Mouse (Mus musculus): ENCODE data around the gene Cab39.
A peak's percentile ranks its signal among the peaks of the same experiment; 100 is the strongest.

The Cab39 gene

GRCm38 (mm10) chr1:85845476-85845875, 52.2 kb downstream of the Cab39 start:
- DNase-seq (ENCODE audit: low spot score), result no peak

DNA sequence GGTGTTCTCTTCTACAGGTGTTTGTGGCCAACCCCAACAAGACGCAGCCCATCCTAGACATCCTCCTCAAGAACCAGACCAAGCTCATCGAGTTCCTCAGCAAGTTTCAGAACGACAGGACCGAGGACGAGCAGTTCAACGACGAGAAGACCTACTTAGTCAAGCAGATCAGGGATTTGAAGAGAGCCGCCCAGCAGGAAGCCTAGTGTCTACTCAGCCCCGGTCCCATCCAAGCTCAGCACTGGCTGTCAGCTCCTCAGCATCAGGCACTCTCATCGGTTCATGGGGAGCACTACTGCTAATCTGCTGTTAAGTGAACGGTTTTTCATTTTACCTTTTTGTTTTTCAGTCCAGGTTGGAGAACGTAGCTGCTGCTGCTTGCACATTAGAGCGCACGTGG, 55.8 kb downstream of the Cab39 start:
- DNase-seq (ENCODE audit: low spot score), result no peak

DNA sequence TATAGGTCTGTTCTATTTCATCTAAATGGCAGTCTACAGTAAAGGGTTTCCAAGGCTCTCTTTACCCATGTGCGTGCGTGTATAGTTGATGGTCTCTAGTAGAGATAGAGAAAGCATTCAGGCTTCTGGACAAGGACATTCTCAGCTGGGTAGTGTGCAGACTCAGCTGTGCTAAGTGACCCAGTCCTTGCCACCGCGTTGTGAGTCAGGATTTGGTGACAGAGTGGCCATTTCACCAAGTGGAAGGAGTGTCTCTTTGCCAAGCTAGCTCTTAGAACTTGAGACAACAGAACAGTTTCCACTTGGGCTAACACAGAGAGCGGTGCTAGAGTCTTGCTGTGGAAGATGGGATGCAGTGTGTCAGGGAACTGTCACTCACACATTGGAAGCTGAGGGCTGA, 57.6 kb downstream of the Cab39 start:
- no peak for DNase-seq (ENCODE audit: low spot score)

DNA sequence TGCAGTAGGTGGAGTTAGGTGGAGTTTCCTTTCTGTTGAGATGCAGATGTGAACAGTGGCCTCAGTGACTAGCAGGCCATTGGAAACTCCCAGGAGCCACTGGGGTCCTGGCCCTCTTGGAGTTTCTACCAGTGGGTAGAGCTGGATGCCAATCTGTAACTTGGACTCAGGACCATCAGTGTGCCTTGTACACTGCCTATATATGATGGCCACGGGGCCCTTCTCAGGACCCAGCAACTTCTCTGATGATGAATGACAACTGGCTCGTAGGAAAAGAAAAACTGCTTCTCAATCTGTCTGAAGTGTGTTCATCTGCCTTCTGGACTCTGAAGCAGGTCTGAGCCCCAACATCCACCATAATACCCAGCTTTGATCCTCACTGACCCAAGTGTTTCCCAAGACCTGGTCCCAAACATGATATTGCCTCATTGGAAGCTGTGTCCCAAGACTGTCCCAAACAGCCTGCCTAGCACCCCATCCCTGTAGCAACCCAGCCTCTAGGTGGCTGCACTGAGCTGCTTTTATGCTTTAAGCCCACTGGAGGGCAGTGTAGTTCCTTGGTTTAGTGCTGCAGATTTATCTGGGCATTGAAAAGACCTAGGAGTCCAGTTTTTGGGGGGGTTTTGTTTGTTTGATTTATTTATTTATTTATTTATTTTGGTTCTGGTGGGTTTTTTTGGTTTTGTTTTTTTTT, 59.9 kb downstream of the Cab39 start:
- DNase-seq (ENCODE audit: low spot score), result peak; percentile 57

DNA sequence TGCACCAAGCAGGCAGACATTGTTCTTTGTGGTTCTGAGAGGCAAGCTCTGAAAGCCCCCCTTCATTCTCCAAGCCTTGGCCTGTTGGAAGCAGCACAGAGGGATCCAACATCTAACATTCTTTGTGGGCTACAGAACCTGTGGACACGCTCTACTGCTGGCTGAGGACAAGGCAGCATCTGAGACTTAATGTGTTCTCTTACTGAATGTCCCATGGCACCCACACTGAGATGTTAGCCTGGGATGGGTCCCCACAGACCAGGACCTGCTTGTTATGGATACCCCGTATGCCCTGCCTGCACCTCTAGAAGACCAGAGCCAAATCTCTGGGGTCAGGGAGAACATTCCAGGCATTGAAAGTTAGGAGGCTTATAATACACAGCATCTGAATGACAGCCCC, 60.6 kb downstream of the Cab39 start:
- no peak for DNase-seq (ENCODE audit: low spot score)

GRCm38 (mm10) chr1:85854475-85854874, 61.2 kb downstream of the Cab39 start:
- no peak for DNase-seq (ENCODE audit: low spot score)

GRCm38 (mm10) chr1:85856266-85856665, 63.0 kb downstream of the Cab39 start:
- no peak for DNase-seq (ENCODE audit: low spot score)

GRCm38 (mm10) chr1:85857261-85857754, 64.1 kb downstream of the Cab39 start:
- DNase-seq (ENCODE audit: low spot score), result no peak

DNA sequence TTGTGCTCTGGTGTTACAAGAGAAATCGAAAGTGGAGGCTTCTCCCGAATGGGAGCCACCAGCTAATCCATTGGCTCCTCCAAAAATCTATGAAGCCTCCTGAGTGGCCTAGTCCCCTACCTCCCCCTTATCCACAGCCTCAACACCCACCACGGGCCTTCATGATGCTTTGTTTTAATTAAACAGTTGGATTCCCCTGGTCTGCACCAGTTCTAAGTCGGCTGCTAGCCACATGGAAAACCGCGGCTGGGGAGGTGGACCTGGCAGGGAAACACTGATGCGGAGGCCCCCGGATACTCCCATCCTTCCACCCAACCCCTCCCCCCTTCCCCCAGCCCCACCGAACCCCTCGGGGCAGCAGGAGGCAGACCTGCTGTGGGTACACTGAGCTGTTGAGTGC, 71.1 kb downstream of the Cab39 start:
- DNase-seq (ENCODE audit: low spot score), result no peak

DNA sequence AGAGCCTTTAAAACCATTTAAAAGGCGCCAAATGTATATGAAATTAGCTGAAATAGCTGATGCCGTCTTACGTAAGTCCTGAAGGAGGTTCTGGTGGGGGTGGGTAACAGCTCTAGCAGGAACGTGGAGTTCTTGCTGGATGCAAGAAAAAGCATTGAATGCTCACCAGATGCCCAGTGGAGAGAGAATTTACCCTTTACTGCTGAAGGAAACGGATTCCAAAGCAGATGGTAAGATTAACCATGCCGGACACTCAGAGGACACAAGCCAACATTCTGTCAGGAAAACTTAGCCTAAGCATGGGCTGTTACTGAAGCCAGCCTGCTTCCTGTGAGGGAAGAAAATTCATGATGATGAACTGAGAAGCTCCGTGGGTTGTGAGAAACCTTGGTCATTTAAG, 76.8 kb downstream of the Cab39 start:
- DNase-seq (ENCODE audit: low spot score), result no peak

DNA sequence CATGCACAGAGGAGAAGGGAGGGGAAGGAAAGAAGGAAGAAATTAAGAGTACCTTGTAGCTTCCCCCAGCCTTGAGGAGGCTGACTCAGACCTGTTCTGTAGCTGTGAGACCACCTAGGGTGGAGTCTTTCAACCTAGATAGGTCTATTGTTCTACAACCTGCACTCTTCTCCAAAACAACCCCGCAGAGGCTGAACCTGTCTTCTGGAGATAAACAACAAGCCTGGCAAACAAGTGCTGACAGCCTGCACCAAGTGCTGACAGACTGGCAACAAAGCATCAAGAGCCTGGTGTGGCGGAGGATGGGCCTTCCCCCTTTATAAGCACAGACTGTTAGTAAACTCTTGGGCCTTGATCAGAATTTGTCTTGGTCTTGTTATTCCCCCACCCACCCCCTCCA, 77.3 kb downstream of the Cab39 start:
- DNase-seq (ENCODE audit: low spot score), result no peak

DNA sequence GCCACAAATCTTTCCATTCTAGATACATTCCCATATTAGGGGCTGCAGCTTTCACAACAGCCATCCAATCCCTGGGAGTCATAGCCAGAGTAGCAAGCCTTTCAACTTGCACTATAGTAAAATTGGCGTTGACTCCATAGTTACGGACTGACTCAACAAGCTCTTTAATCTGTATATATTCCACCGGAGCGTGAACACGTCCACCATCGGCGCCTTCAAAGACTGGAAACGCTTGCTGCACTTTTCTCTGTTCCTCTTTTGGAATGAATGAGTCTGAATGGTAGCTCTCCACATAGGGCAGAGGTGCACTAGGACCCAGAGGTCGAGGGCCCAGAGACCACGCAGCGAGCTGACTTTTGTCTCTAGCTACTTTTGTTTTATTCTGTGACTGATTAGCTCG, 88.8 kb downstream of the Cab39 start:
- no peak for DNase-seq (ENCODE audit: low spot score)

DNA sequence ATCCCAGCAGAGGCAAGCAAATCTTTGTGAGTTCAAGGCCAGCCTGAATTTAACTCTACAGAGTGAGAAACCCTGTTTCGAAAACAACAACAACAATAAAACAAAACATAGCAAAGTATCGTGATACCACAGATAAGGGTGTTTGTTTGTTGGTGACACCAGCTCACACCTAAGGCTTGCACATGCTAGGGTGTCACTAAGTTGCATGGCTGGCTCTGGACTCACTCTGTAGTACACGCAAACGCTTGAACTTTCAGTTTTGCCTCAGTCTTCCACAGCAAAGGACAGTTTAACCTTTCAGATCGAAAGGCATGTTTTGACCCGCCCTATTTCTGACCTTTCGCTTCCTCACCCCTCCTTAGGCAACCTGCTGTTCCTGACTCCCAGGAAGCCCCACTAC, 94.0 kb downstream of the Cab39 start:
- DNase-seq (ENCODE audit: low spot score), result no peak

GRCm38 (mm10) chr1:85894231-85894747, 101.0 kb downstream of the Cab39 start, which contains the start of gene Itm2c:
Itm2c (plus strand) TSS chr1:85894281.
- peak; percentile 90 for DNase-seq (ENCODE audit: low spot score)

DNA sequence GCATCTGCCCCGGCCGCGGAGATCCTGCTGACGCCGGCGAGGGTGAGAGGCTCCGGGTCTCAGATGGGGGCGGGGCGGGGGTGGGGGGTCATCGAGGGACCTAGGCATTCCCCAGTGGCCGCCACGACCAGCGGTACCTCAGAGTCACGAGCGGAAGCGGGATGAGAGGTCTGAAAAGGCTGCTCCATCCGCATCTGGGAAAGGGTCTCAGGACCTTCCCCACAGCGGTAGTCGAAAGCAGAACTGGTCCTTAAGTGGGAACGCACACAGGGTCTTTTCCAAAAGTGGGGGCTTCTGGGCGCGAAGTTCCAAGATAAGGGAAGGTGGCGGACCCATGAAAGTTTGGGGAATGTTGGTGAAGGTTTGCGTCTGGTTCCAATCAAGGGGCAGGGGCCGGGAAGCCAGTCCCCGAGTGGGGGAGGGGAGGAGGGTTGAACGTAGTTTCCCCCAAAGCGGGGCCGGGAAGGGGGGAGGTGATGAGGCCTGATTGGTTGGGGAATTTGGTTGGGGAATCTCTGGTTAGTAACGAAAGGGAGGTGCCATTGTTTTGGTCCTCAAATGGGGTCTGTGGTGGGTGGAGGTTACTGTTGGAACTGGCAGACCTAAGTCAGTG, 101.6 kb downstream of the Cab39 start:
- DNase-seq (ENCODE audit: low spot score), result peak; percentile 54

DNA sequence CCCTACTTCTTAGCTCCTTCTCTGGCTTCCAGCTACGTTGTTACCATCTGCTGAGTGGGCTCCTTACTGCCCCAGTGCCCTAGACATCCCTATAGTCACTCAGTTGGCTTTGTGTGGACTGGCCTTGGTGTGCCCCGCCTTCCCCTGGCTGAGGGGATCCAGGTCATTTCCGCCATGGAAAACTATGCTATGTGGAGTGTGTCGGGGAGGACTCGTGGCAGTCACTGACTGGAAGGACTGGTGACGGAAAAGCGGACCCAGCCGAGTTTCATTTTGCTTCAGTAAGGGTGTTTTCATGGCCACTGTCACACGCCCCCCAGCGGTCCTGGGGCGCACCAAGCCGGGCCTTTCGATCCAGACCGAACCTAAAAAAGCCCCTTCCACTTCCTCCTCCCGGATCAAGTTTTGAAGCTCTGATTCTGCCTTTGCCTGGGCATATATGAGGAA, 102.2 kb downstream of the Cab39 start:
- peak; percentile 50 for DNase-seq (ENCODE audit: low spot score)

DNA sequence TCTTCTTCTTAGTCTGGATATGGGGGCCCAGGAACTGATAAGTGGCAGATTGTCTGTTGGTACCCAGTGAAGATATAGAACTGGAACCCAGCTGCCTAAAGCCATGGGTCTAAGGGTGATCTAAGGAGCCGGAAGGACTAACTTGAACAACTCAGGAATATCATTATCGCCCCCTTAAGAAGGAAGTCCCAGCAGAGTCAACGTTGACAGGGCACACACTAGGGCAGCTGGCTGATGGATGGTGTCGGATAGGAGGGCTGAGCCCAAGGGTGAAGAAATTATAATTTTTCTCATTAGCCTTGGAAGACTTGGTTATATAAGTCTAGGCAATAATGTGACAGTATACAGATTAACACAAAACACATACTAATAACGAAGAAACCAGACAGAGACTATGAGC, 102.9 kb downstream of the Cab39 start:
- no peak for DNase-seq (ENCODE audit: low spot score)

- DNase-seq (ENCODE audit: low spot score), result no peak
These were observed 103.8 kb downstream of the Cab39 start for GRCm38 (mm10) chr1:85896781-85897700.

DNA sequence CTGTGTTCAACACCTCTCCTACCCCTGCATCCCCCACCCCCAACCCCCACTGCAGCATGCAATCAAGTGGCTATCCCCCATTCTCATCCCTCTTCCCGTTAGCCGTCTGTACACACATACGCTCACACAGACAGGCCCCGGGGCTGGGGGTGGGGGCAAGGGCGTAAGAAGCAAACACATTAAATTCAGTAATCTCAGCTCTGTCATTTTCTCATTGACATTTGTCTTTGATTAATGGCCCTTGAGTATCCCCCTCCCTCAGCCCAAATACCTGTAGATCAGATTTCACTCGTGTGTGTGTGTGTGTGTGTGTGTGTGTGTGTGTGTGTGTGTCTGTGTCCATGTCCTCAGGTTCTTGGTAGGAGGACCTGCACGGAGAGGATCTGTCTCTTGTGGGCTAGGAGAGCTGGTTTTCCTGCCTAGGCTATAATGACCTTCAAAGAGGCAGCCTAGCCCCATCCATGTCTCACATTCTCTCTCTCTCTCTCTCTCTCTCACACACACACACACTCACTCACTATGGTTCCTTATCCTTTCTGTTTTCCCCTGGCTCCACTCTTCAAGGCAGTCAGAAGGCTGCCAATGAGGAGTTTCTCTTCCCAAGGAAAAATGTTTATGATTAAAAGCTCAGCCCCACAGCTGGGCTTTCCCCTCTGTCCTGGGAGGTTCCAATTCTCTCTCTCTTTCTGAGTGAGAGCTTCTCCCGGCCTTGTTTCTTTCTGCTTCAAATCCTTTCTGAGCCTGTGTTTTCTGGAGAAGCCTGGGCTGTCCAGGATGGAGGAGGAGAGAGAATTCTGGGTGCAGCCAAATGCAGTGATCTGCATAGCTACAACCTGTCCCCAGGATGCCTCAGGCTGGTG, 104.9 kb downstream of the Cab39 start:
- no peak for DNase-seq (ENCODE audit: low spot score)

DNA sequence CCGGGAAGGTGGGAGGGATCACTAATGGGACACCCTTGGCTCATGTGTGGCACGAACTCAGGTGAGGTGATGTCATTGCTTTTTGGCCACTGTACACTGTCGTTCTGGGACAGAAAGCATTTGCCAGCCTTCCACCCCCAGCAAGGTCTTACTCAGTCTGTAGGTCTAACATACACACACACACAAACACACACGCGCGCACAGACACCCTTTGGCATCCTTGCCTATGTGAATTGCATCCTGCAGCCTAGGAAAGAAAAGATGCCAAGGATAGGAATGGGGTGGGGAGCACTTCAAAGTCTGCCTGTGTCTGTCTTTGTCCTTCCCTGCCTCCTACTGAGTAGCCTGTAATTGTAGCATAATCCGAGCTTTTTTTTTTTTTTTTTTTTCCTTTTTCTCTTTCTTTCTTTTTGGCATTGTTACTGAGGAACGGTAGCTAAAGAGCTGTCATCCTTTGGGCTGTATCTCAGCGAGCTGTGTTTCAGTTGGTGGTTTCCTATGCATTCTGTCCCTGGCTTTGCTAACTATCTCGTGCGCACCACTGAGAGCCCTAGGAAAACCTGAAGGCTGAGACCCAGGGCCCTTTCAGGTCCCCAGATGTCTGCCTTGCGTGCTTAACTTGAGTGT, 105.6 kb downstream of the Cab39 start:
- no peak for DNase-seq (ENCODE audit: low spot score)

GRCm38 (mm10) chr1:85899388-85899761, 106.1 kb downstream of the Cab39 start:
- no peak for DNase-seq (ENCODE audit: low spot score)
